Mouse (Mus musculus): ENCODE measurements at regions not wholly inside any gene's neighbourhood (a gene's known extent, or its start where the extent isn't known, plus 50 kb on each side); places are given as distances from the start of the nearest gene placed in this dataset.

DNA sequence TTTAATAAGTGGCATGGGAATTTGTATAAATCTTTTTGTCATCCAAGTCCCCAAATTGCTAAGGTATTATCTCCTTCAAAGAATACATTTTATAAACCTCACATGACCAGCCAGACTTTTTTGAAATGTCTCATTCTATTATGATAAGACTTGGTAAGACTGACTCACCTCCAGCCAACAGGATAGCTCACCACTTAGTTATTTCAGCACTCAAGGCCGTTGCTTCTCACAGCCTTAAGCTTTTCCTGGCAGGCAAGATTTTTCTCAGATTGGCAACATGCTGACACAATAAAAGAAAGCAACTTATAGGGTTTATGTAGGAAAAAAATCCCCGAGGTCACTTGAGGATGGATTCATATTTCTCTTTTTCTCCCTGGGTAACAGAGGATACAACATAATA lies 935.9 kb upstream of the Acvr2a start:
- Histone ChIP-seq H3K36me3 (ENCODE audit: insufficient read depth, low read length) (no peaks in the 10 kb centered on the region), H3K27me3 (replicated peaks; ENCODE audit: insufficient read depth, low read length) (no peaks in the 10 kb centered on the region), H3K4me3 (ENCODE audit: low read depth, low read length) (no peak overlapping the region), H3K4me2 (replicated peaks; ENCODE audit: low read depth, low read length) (no peak overlapping the region), H3K4me1 (ENCODE audit: insufficient read depth, low read depth, low read length) (no peaks in the 10 kb centered on the region), H3K27ac (ENCODE audit: low read length) (no peak overlapping the region), H3K9ac (replicated peaks; ENCODE audit: low read depth) (no peak overlapping the region), H3K9me3 (ENCODE audit: low read length) (no peaks in the 10 kb centered on the region)
- 55% methylated on average over 2 of the region's 2 CpGs for WGBS
- ATAC-seq (no peak), DNase-seq (ENCODE audit: low spot score) (no peak)
- TF ChIP-seq CTCF (IDR thresholded peaks at IDR 0.05) = no peak
- TF ChIP-seq EP300 (IDR thresholded peaks at IDR 0.05) = no peak

DNA sequence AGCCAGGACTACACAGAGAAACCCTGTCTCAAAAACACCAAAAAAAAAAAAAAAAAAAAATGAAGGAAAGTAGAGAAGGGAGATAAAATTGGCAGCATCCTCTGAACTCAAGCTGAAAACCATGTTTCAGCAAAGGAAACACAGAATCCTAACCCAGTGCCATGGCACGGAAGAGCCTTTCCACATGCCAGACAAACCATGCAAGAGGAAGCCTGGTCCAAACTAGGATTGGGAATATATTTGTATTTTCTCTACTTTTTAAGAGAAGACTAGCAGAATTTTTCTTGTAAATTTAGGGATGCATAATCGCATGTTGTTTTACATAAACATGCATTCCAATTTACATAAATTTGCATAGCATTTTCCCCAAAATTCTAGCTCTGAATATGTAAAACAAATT lies 934.8 kb upstream of the Acvr2a start:
- H3K9me3 ChIP-seq (ENCODE audit: low read length) = no peaks in the 10 kb centered on the region
- H3K27me3 ChIP-seq (replicated peaks; ENCODE audit: insufficient read depth, low read length) = no peaks in the 10 kb centered on the region
- no peak overlapping the region for H3K27ac ChIP-seq (ENCODE audit: low read length)
- no peak overlapping the region for H3K4me2 ChIP-seq (replicated peaks; ENCODE audit: low read depth, low read length)
- ATAC-seq (no peak), DNase-seq (ENCODE audit: low spot score) (no peak)
- H3K9ac ChIP-seq (replicated peaks; ENCODE audit: low read depth) = no peak overlapping the region
- H3K4me3 ChIP-seq (ENCODE audit: low read depth, low read length) = no peak overlapping the region
- no peak for TF ChIP-seq CTCF (IDR thresholded peaks at IDR 0.05)
- 93% methylated on average over 2 of the region's 2 CpGs for WGBS
- H3K4me1 ChIP-seq (ENCODE audit: insufficient read depth, low read depth, low read length) = no peaks in the 10 kb centered on the region
- H3K36me3 ChIP-seq (ENCODE audit: insufficient read depth, low read length) = no peaks in the 10 kb centered on the region

DNA sequence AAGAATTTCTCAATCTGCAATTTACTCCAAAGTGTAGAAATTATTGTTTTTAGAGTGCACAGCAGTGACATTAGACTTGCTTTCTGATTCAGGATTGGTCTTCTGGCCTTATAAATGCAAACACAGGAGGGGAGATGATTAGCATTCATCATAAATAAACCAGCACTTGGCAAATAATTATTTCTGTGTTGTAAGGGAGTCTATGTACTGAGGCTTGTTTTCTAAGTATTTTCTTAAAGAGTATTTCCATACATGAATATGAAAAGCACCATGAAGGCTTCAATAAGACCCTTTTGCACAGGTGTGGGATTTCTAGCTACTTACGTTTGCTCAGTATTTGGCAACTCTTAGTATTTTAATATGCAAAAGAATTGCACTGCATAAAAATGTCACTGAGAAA lies 934.1 kb upstream of the Acvr2a start:
- H3K9ac ChIP-seq (replicated peaks; ENCODE audit: low read depth) = no peak overlapping the region
- no peak overlapping the region for H3K4me2 ChIP-seq (replicated peaks; ENCODE audit: low read depth, low read length)
- H3K4me3 ChIP-seq (ENCODE audit: low read depth, low read length) = no peak overlapping the region
- H3K36me3 ChIP-seq (ENCODE audit: insufficient read depth, low read length) = no peaks in the 10 kb centered on the region
- no peak for ATAC-seq
- H3K27ac ChIP-seq (ENCODE audit: low read length) = no peak overlapping the region
- no peak for DNase-seq (ENCODE audit: low spot score)
- 85% methylated on average over 1 of the region's 1 CpGs for WGBS
- no peaks in the 10 kb centered on the region for H3K27me3 ChIP-seq (replicated peaks; ENCODE audit: insufficient read depth, low read length)
- no peak for TF ChIP-seq CTCF (IDR thresholded peaks at IDR 0.05)
- no peak for TF ChIP-seq EP300 (IDR thresholded peaks at IDR 0.05)
- H3K9me3 ChIP-seq (ENCODE audit: low read length) = no peaks in the 10 kb centered on the region
- no peaks in the 10 kb centered on the region for H3K4me1 ChIP-seq (ENCODE audit: insufficient read depth, low read depth, low read length)

DNA sequence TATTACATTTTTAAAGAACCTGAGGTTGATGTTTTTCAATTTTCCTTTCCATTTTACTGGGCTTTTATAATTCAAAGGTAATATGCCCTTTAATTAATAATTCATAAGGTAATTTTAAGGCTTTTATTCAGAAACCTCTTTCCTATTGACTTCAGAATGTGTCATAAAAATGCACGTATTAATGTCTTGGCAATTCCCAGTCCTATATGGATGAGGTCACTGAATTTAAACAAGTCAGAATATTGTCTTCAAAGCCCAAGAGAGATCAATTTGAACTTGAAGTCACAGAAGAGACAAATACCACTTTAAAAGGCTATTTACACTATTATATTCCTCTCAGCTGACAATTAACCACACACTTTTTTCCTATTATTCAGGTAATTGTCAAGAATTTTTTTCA lies 925.7 kb upstream of the Acvr2a start:
- Histone ChIP-seq H3K4me1 (ENCODE audit: insufficient read depth, low read depth, low read length) (no peaks in the 10 kb centered on the region), H3K27me3 (replicated peaks; ENCODE audit: insufficient read depth, low read length) (no peaks in the 10 kb centered on the region), H3K4me2 (replicated peaks; ENCODE audit: low read depth, low read length) (no peak overlapping the region), H3K9ac (replicated peaks; ENCODE audit: low read depth) (no peak overlapping the region), H3K27ac (ENCODE audit: low read length) (no peak overlapping the region), H3K4me3 (ENCODE audit: low read depth, low read length) (no peak overlapping the region), H3K9me3 (ENCODE audit: low read length) (no peaks in the 10 kb centered on the region), H3K36me3 (ENCODE audit: insufficient read depth, low read length) (no peaks in the 10 kb centered on the region)
- ATAC-seq = no peak
- DNase-seq (ENCODE audit: low spot score) = no peak
- 69% methylated on average over 1 of the region's 1 CpGs for WGBS
- TF ChIP-seq EP300 (IDR thresholded peaks at IDR 0.05) = no peak

DNA sequence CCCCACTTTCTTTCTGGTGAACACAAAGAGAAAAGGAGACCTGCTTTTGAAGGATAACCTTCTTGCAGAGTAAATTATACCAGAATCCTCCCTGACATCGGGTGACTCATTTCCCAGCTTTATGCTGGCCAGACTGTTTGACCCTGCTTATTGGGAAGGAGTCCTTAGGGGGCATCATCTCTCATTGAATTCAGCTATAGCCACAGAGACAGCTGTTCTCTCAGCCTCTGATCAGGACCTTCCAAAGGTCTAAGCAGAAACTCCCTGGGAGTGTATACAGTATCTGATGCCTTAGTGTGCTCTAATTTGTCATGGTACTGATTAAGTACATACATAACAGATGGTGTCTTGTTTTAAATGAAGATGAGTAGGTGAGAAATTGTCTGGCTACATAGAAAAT lies 922.5 kb upstream of the Acvr2a start:
- H3K9ac ChIP-seq (replicated peaks; ENCODE audit: low read depth) = no peak overlapping the region
- no peak overlapping the region for H3K4me3 ChIP-seq (ENCODE audit: low read depth, low read length)
- H3K9me3 ChIP-seq (ENCODE audit: low read length) = no peaks in the 10 kb centered on the region
- WGBS = 52% methylated on average over 1 of the region's 1 CpGs
- no peak overlapping the region for H3K27ac ChIP-seq (ENCODE audit: low read length)
- ATAC-seq (no peak), DNase-seq (ENCODE audit: low spot score) (no peak)
- no peak overlapping the region for H3K4me2 ChIP-seq (replicated peaks; ENCODE audit: low read depth, low read length)
- H3K4me1 ChIP-seq (ENCODE audit: insufficient read depth, low read depth, low read length) = no peaks in the 10 kb centered on the region
- TF ChIP-seq CTCF (IDR thresholded peaks at IDR 0.05) (no peak), EP300 (IDR thresholded peaks at IDR 0.05) (no peak)
- H3K27me3 ChIP-seq (replicated peaks; ENCODE audit: insufficient read depth, low read length) = no peaks in the 10 kb centered on the region
- no peaks in the 10 kb centered on the region for H3K36me3 ChIP-seq (ENCODE audit: insufficient read depth, low read length)

DNA sequence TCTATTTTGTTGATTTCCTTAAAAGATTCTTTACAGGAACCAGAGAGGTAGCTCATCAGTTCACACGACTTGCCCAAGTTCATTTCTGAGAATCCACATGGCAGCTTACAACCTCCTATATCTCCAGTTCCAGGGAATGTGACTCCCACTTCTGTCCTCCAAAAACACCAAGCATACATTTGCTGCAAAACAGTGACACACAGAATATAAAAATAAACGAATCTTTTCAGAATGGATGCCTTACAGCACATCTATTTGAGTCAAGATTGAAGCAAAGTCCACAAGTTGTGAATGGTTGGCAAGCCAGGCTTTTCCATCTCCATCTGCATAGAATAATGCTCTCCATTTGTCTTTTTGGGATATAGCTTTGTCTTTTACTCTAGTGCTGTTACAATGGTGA lies 921.0 kb upstream of the Acvr2a start:
- TF ChIP-seq EP300 (IDR thresholded peaks at IDR 0.05) (no peak), CTCF (IDR thresholded peaks at IDR 0.05) (no peak)

DNA sequence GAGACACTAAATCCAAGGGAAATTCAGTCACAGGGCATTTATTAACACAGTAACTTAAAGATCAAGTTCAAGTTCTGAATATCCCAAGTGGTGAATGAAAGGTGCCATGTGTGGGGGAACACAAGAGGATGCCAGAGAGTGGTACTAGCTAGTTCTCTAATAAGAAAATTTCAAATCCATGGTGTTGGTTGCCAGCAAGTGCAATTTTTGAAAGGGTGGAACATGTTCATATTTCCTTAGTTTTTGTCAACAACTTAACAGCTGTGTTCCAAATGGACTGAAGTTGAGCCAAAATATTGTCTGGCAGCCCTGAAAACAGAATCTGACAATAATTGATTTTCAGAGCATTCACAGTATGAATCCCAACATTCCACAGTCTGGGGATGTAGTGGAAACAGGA lies 919.1 kb upstream of the Acvr2a start:
- no peak overlapping the region for H3K4me3 ChIP-seq (ENCODE audit: low read depth, low read length)
- no peaks in the 10 kb centered on the region for H3K27me3 ChIP-seq (replicated peaks; ENCODE audit: insufficient read depth, low read length)
- no peaks in the 10 kb centered on the region for H3K36me3 ChIP-seq (ENCODE audit: insufficient read depth, low read length)
- H3K4me1 ChIP-seq (ENCODE audit: insufficient read depth, low read depth, low read length) = no peaks in the 10 kb centered on the region
- H3K9ac ChIP-seq (replicated peaks; ENCODE audit: low read depth) = no peak overlapping the region
- H3K9me3 ChIP-seq (ENCODE audit: low read length) = no peaks in the 10 kb centered on the region
- ATAC-seq (no peak), DNase-seq (ENCODE audit: low spot score) (peak; percentile 5)
- H3K27ac ChIP-seq (ENCODE audit: low read length) = no peak overlapping the region
- no peak overlapping the region for H3K4me2 ChIP-seq (replicated peaks; ENCODE audit: low read depth, low read length)
- no peak for TF ChIP-seq CTCF (IDR thresholded peaks at IDR 0.05)
- TF ChIP-seq EP300 (IDR thresholded peaks at IDR 0.05) = no peak

More for the DNA sequence above, 921.0 kb upstream of the Acvr2a start:
- Histone ChIP-seq H3K4me3 (ENCODE audit: low read depth, low read length) (no peak overlapping the region), H3K4me1 (ENCODE audit: insufficient read depth, low read depth, low read length) (no peaks in the 10 kb centered on the region), H3K9me3 (ENCODE audit: low read length) (no peaks in the 10 kb centered on the region), H3K27ac (ENCODE audit: low read length) (no peak overlapping the region), H3K36me3 (ENCODE audit: insufficient read depth, low read length) (no peaks in the 10 kb centered on the region), H3K27me3 (replicated peaks; ENCODE audit: insufficient read depth, low read length) (no peaks in the 10 kb centered on the region), H3K9ac (replicated peaks; ENCODE audit: low read depth) (no peak overlapping the region), H3K4me2 (replicated peaks; ENCODE audit: low read depth, low read length) (no peak overlapping the region)
- ATAC-seq (no peak), DNase-seq (ENCODE audit: low spot score) (no peak)
- WGBS = 66% methylated on average over 2 of the region's 2 CpGs

All from lung, postnatal 0 days (tissue).